Comparison of ENCODE assay signal across 17 mouse cellular contexts in the genomic region with DNA sequence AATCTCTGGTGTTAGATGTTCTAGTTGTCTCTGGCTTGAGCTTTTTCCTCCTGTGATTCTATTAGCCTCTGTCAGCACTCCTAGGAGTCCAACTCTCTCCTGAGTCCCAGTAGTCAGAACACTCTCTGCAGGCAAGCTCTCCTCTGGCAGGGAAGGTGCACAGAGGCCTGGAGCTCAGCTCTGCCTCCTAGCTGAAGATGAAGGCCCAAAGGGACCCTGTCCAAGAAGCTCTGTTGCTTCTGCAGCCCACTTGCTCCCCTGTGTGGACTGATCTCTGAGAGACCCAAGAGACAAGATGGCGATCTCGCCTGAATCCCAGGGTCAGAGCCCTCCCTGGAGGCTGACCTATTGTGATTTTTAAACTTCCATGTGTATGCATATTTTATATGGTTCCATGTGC. TPM values are rescaled to one million over a fixed set of nuclear protein-coding genes. Genes with fewer than 3 reads are reported as not detected.
DNase-seq lines count a peak whose midpoint lies in the region; TF ChIP-seq lines count a peak whose summit lies in the region.
"Had no signal": no experiment of that assay in that cellular context is flagged by ENCODE, and none has a peak within 500 bp of the region (broad histone marks: within the 10 kb centered on the region; RNA-seq: fewer than 3 reads in every experiment).

No protein-coding gene starts in this region.

- no peak for DNase-seq in heart, adult 2 months
- no peak for DNase-seq in heart, postnatal 10 days
- DNase-seq in layer of hippocampus, adult 2 months (ENCODE audit: low spot score in 2 of 2), result no peak
- DNase-seq in layer of hippocampus, adult 11-12 months (ENCODE audit: low spot score), result no peak
- DNase-seq in thymus, postnatal 36 days, result peak; percentile 2 to 10
- no peak for DNase-seq in thymus, adult 18-20 months
- DNase-seq in kidney, postnatal 14 days, result no peak
- DNase-seq: adrenal gland, adult 2 months; adrenal gland, postnatal 25 days; cerebellum, adult 18-20 months; cerebellum, adult 9-11 months; cerebellum, postnatal 36 days; gastrocnemius, postnatal 25 days had no signal

- H3K4me3 ChIP-seq in heart, adult 2 months, result no peak overlapping the region
- no peak overlapping the region for H3K4me3 ChIP-seq in layer of hippocampus, adult 2 months
- H3K4me3 ChIP-seq: embryonic facial prominence, embryonic 13.5 days; forebrain, embryonic 12.5 days; hindbrain, embryonic 10.5 days; hindbrain, embryonic 15.5 days had no signal

- peak; percentile 20; the same call in 1 of the 2 replicates for TF ChIP-seq CTCF in heart, adult 2 months (IDR thresholded peaks at IDR 0.05)
- TF ChIP-seq CTCF in layer of hippocampus, adult 2 months (conservative IDR thresholded peaks at IDR 0.05), result peak; percentile 27

- no peaks in the 10 kb centered on the region for H3K27me3 ChIP-seq in heart, adult 2 months (ENCODE audit: control insufficient read depth, insufficient read depth, low read length)
- H3K27me3 ChIP-seq: embryonic facial prominence, embryonic 13.5 days; forebrain, embryonic 12.5 days; hindbrain, embryonic 15.5 days had no signal

- intact Hi-C loops in heart, adult 2 months (cut with DNase I), result no loop called here
- intact Hi-C loops in heart, postnatal 10 days (cut with DNase I), result no loop called here

- WGBS in heart, adult 2 months, result 81% methylated on average over 2 of the region's 2 CpGs

- H3K36me3 ChIP-seq in heart, adult 2 months (ENCODE audit: control insufficient read depth, insufficient read depth, low read length), result no peaks in the 10 kb centered on the region
- H3K36me3 ChIP-seq: embryonic facial prominence, embryonic 13.5 days; forebrain, embryonic 12.5 days; hindbrain, embryonic 10.5 days; hindbrain, embryonic 15.5 days had no signal

- no peak for TF ChIP-seq POLR2A in heart, adult 2 months (IDR thresholded peaks at IDR 0.05; ENCODE audit: insufficient read depth, low read depth, low read length)

- no peak for TF ChIP-seq EP300 in heart, adult 2 months (IDR thresholded peaks at IDR 0.05; ENCODE audit: insufficient read depth, low read depth, low read length)

- H3K9ac ChIP-seq in heart, adult 2 months (ENCODE audit: low read depth, low read length), result no peak overlapping the region
- H3K9ac ChIP-seq: embryonic facial prominence, embryonic 13.5 days; forebrain, embryonic 12.5 days; hindbrain, embryonic 15.5 days had no signal

- H3K79me2 ChIP-seq in heart, adult 2 months (replicated peaks; ENCODE audit: control insufficient read depth, insufficient read depth, low read length), result no peaks in the 10 kb centered on the region

- no peak overlapping the region for H3K27ac ChIP-seq in heart, adult 2 months
- no peak overlapping the region for H3K27ac ChIP-seq in layer of hippocampus, adult 2 months
- H3K27ac ChIP-seq: embryonic facial prominence, embryonic 13.5 days; forebrain, embryonic 12.5 days; hindbrain, embryonic 10.5 days; hindbrain, embryonic 15.5 days had no signal

- no peaks in the 10 kb centered on the region for H3K4me1 ChIP-seq in heart, adult 2 months (ENCODE audit: control insufficient read depth, insufficient read depth, low read length)
- H3K4me1 ChIP-seq: embryonic facial prominence, embryonic 13.5 days; forebrain, embryonic 12.5 days; hindbrain, embryonic 10.5 days; hindbrain, embryonic 15.5 days had no signal

RNA-seq across cellular contexts. Expression of a gene that starts 44.3 kb away (rescaled TPM):
- total RNA-seq in heart, adult 2 months (2021), result 1 to 10 TPM; 4.3 to 4.9 TPM
- polyA plus RNA-seq in heart, adult 2 months (2012; rRNA removed), result 2.5 and 3.3 TPM in 2 replicates
- 1 to 10 TPM; 4.3 to 7.5 TPM for total RNA-seq in heart, postnatal 10 days (2021)
- total RNA-seq in layer of hippocampus, adult 2 months (2021), result 100 to 1,000 TPM; 159 to 180 TPM

Comparison
In these comparisons a context has a peak if more than half of its experiments do, and no peak if none do; other contexts are left out.
1. DNase-seq: peak in thymus, postnatal 36 days (2 of 2); none in heart, adult 2 months (0 of 2), heart, postnatal 10 days (0 of 2), layer of hippocampus, adult 2 months (0 of 2), layer of hippocampus, adult 11-12 months (single experiment), thymus, adult 18-20 months (0 of 2) and kidney, postnatal 14 days (single experiment).
2. RNA of a gene that starts 44.3 kb away (total RNA-seq): 159 to 180 TPM in layer of hippocampus, adult 2 months; 4.3 to 7.5 TPM in heart, postnatal 10 days and 4.3 to 4.9 TPM in heart, adult 2 months; every median in the first group is over 10 times any median in the second.